Mouse (Mus musculus) olfactory bulb, adult 2 months (tissue): ENCODE data around the gene Fam69b.

Experiments used
- CTCF ChIP-seq: fragments of 200-500 bp; IDR thresholded peaks from 2 replicates; pipeline ENCODE4 v1.5.1; 2012; ENCODE audit warnings: low read depth, mild to moderate bottlenecking, low read length, moderate library complexity; ENCODE audit not compliant: insufficient read depth
- POLR2A ChIP-seq: fragments of 200-500 bp; IDR thresholded peaks from 2 replicates; pipeline ENCODE4 v1.6.1; 2012; ENCODE audit warnings: mild to moderate bottlenecking, low read depth, low read length, moderate library complexity; ENCODE audit not compliant: insufficient read depth

DNA sequence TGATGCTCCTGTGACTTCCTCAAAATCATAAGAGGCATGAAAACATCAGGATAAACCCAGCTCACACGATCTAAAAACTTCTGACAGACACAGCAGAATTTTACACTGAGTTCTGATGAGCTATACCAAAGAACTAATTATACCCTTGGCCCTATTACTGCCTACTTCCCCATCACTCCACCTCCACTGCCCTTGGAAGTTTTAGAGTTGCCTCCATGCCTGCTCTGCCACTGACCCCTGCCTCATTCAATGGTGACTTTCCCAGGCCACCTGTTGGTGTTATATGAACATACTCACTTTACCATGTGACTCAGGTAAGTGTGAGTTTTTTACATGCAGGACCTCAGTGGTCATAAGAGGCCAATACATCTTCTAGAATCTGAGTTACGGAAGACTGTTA lies 29.2 kb downstream of the Fam69b start:
- TF ChIP-seq POLR2A (no peak), CTCF (no peak)
